Mouse (Mus musculus) layer of hippocampus, postnatal 36 days (tissue): ENCODE measurements around the gene Olfr902. TPM values are rescaled to one million over a fixed set of nuclear protein-coding genes. Genes with fewer than 3 reads are reported as not detected.
"Not testable (repeated sequence)": the region's sequence is repeated elsewhere in the genome, so short reads cannot be mapped to it uniquely, and the experiment has no call there.

Source experiments
- DNase-seq, 2 experiments: peaks; one replicate each; pipeline ENCODE4 v3.0.0; 2022
- total RNA-seq, 2 experiments: library from RNA; stranded (reverse); gene quantifications; 2 replicates each; pipeline ENCODE4 v1.2.3; 2021

Gene Olfr902
- not detected for total RNA-seq

- DNase-seq = no peak
Observed at GRCm38 (mm10) chr9:38447352-38447751, at the start of gene Olfr902. TSS of gene Olfr902 (plus strand) at chr9:38447652.

- DNase-seq = no peak
Observed at GRCm38 (mm10) chr9:38401398-38401797, 46.1 kb upstream of the Olfr902 start, which contains the start of gene Olfr147. TSS of gene Olfr147 (plus strand) at chr9:38401698.

GRCm38 (mm10) chr9:38407502-38407901 is 40.0 kb upstream of the Olfr902 start:
- DNase-seq = not testable (repeated sequence)

- not testable (repeated sequence) for DNase-seq
Observed at GRCm38 (mm10) chr9:38413502-38413901, 34.0 kb upstream of the Olfr902 start.

- no peak for DNase-seq
Observed at GRCm38 (mm10) chr9:38423801-38424200, 23.7 kb upstream of the Olfr902 start.

GRCm38 (mm10) chr9:38427026-38427425 is 20.4 kb upstream of the Olfr902 start:
- DNase-seq = no peak

GRCm38 (mm10) chr9:38429155-38429554 is 18.3 kb upstream of the Olfr902 start, which contains the start of gene Olfr901:
TSS of gene Olfr901 (plus strand) at chr9:38429455.
- no peak for DNase-seq

GRCm38 (mm10) chr9:38462844-38463243 is 15.4 kb downstream of the Olfr902 start, which contains the start of gene Olfr904:
TSS of gene Olfr904 (plus strand) at chr9:38463144.
- no peak for DNase-seq

- DNase-seq = no peak
Observed at GRCm38 (mm10) chr9:38470807-38471206, 23.4 kb downstream of the Olfr902 start, which contains the start of gene Olfr905. TSS of gene Olfr905 (plus strand) at chr9:38471107.

GRCm38 (mm10) chr9:38486785-38487184 is 39.3 kb downstream of the Olfr902 start, which contains the start of gene Olfr906:
TSS of gene Olfr906 (plus strand) at chr9:38487085.
- DNase-seq = no peak

GRCm38 (mm10) chr9:38495501-38495900 is 48.0 kb downstream of the Olfr902 start, which contains the start of gene Olfr907:
TSS of gene Olfr907 (plus strand) at chr9:38495801.
- DNase-seq = no peak

Other genes with a start within 250 kb of the Olfr902 start
- gene Olfr893, start 239.3 kb upstream of the Olfr902 start, total RNA-seq = not detected
- not detected for gene Olfr894, start 229.6 kb upstream of the Olfr902 start, total RNA-seq
- gene Olfr143, start 194.9 kb upstream of the Olfr902 start, total RNA-seq = not detected
- gene Olfr895, start 179.8 kb upstream of the Olfr902 start, total RNA-seq = not detected
- gene Olfr896-ps1, start 156.5 kb upstream of the Olfr902 start, total RNA-seq = not detected
- gene Olfr25, start 118.6 kb upstream of the Olfr902 start, total RNA-seq = not detected
- gene Olfr898, start 99.2 kb upstream of the Olfr902 start, total RNA-seq = not detected
- not detected for gene Olfr250, start 80.8 kb upstream of the Olfr902 start, total RNA-seq
- not detected for gene Olfr251, start 70.6 kb upstream of the Olfr902 start, total RNA-seq
- gene Olfr147, start 46.0 kb upstream of the Olfr902 start, total RNA-seq = not detected
- gene Olfr901, start 18.2 kb upstream of the Olfr902 start, total RNA-seq = not detected
- gene Olfr904, start 15.5 kb downstream of the Olfr902 start, total RNA-seq = not detected
- gene Olfr905, start 23.5 kb downstream of the Olfr902 start, total RNA-seq = not detected
- not detected for gene Olfr906, start 39.4 kb downstream of the Olfr902 start, total RNA-seq
- gene Olfr907, start 48.1 kb downstream of the Olfr902 start, total RNA-seq = not detected
- gene Olfr911-ps1, start 73.9 kb downstream of the Olfr902 start, total RNA-seq = not detected
- not detected for gene Olfr910, start 90.2 kb downstream of the Olfr902 start, total RNA-seq
- gene Olfr912, start 132.5 kb downstream of the Olfr902 start, total RNA-seq = not detected
- not detected for gene Olfr913, start 145.1 kb downstream of the Olfr902 start, total RNA-seq
- gene Olfr914, start 157.4 kb downstream of the Olfr902 start, total RNA-seq = not detected
- gene Olfr916, start 212.2 kb downstream of the Olfr902 start, total RNA-seq = not detected
- not detected for gene Olfr917, start 218.2 kb downstream of the Olfr902 start, total RNA-seq
- gene Olfr918, start 226.9 kb downstream of the Olfr902 start, total RNA-seq = not detected